Mouse (Mus musculus): ENCODE data around the gene Hspe1.
A peak's percentile ranks its signal among the peaks of the same experiment; 100 is the strongest.

Gene Hspe1

DNA sequence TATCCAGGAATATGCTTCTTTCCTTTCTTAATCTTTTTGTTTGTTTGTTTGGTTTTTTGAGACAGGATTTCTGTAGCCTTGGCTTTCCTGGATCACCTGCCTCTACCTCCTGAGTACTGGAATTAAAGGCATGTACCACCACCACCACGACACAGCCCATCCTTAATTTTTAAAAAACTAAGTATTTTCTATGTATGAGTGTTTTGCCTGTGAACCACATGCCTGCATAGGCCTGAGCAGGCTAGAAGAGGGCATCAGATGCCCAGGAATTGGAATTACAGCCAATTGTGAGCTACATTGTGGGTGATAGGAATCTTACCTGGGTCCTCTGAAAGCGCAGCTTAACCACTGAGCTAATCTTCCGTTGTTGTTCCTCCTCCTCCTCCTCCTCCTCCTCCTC is 46.4 kb downstream of the Hspe1 start:
- DNase-seq (ENCODE audit: low read depth, low spot score), result no peak

DNA sequence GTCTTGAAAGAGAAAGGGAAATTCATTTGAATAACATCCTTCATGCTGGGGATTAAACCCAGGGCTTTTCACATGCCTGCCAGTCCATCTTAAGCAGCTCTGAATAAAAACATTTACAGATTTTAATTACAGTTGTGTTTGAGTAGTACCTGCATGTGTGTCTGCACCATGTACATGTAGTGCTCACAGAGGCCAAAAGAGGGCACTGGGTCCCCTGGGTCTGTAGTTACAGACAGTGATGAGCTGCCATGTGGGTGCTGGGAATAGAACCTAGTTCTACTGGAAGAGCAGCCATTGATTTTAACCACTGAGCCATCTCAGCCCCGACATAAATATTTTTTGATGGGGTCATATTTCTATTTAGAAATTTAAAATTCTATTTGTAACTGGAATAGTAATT is 47.9 kb downstream of the Hspe1 start:
- DNase-seq (ENCODE audit: low read depth, low spot score), result peak; percentile 63
